Mouse (Mus musculus) embryonic facial prominence, embryonic 14.5 days (tissue): ENCODE measurements around the gene Strip2. TPM values are rescaled to one million over a fixed set of nuclear protein-coding genes. Genes with fewer than 3 reads are reported as not detected.

Source experiments
- ATAC-seq: fragments of 200-750 bp; cut with Nextera tagmentation; 2 replicates; pipeline ENCODE4 v1.8.0; 2017; ENCODE audit warnings: low read depth, moderate number of reproducible peaks, moderate TSS enrichment
- DNase-seq: peaks from one replicate; pipeline ENCODE4 v3.0.0-alpha.2; 2015; ENCODE audit warnings: low spot score
- H3K27ac ChIP-seq: fragments of 300-500 bp; sonication (generic); replicated peaks from 2 replicates; pipeline ENCODE4 v1.5.1; 2014; ENCODE audit warnings: low read depth, mild to moderate bottlenecking, low read length, moderate library complexity
- H3K27me3 ChIP-seq: fragments of 300-500 bp; sonication (generic); replicated peaks from 2 replicates; pipeline ENCODE4 v1.6.1; 2014; ENCODE audit warnings: low read length; ENCODE audit not compliant: control insufficient read depth, insufficient read depth
- H3K36me3 ChIP-seq: fragments of 300-500 bp; sonication (generic); 2 replicates; pipeline ENCODE4 v1.6.1; 2014; ENCODE audit warnings: low read length, mixed read lengths; ENCODE audit not compliant: control insufficient read depth, insufficient read depth
- H3K4me1 ChIP-seq: fragments of 300-500 bp; sonication (generic); 2 replicates; pipeline ENCODE4 v1.6.1; 2014; ENCODE audit warnings: antibody characterized with exemption, low read length; ENCODE audit not compliant: control insufficient read depth, insufficient read depth
- H3K4me2 ChIP-seq: fragments of 300-500 bp; sonication (generic); 2 replicates; pipeline ENCODE4 v1.6.1; 2014; ENCODE audit warnings: low read depth, mild to moderate bottlenecking, low read length, moderate library complexity, mixed read lengths
- H3K4me3 ChIP-seq: fragments of 300-500 bp; sonication (generic); 2 replicates; pipeline ENCODE4 v1.5.1; 2014; ENCODE audit warnings: low read depth, mild to moderate bottlenecking, low read length
- H3K9ac ChIP-seq: fragments of 300-500 bp; sonication (generic); 2 replicates; pipeline ENCODE4 v1.6.1; 2014; ENCODE audit warnings: low read depth, mild to moderate bottlenecking, low read length, moderate library complexity, mixed read lengths
- H3K9me3 ChIP-seq: fragments of 300-500 bp; sonication (generic); 2 replicates; pipeline ENCODE4 v1.6.1; 2016; ENCODE audit warnings: low read length; ENCODE audit not compliant: control insufficient read depth
- WGBS: fragments of 180-500 bp; shearing (Covaris S2); extraction: QIAGEN DNeasy Blood & Tissue Kit; methylation state at CpG from one replicate; pipeline ENCODE4 v1.1.7; 2014; 5-methylcytosine and 5-hydroxymethylcytosine counted together
- polyA plus RNA-seq: library from polyadenylated mRNA; unstranded; fragments of >200 nt; fragmentation: Nextera tagmentation; extraction: Ambion mirVana; gene quantifications from 2 replicates; pipeline ENCODE4 v1.2.1, GENCODE M21; 2014

Gene Strip2
- polyA plus RNA-seq, 1 experiment from 2014 or later, result 1.5 TPM

DNA sequence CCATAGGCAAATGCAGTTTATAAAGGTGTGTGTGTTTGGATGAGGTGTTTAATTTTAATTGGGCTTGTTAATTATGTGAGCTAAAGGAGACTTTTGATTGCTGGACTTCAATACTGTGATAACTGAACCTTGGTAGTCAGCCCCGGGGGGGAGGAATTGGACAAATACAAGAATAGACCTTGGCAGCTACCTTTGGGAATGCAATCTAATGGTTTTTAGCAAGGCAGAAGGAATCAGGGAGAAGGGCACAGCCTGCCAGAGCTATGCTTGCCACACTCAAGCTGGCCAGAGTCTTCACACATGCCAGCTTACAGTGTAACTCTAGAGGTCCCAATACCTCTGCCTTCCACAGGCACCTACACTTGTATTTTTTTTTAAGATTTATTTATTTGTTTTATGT lies 18.9 kb downstream of the Strip2 start:
- Histone ChIP-seq H3K4me1 (no peaks in the 10 kb centered on the region), H3K9ac (no peak overlapping the region), H3K27me3 (no peaks in the 10 kb centered on the region), H3K4me3 (no peak overlapping the region), H3K36me3 (no peaks in the 10 kb centered on the region), H3K9me3 (no peaks in the 10 kb centered on the region), H3K27ac (no peak overlapping the region), H3K4me2 (no peak overlapping the region)
- WGBS, result 100% methylated on average over 1 of the region's 1 CpGs
- ATAC-seq (no peak), DNase-seq (no peak)

DNA sequence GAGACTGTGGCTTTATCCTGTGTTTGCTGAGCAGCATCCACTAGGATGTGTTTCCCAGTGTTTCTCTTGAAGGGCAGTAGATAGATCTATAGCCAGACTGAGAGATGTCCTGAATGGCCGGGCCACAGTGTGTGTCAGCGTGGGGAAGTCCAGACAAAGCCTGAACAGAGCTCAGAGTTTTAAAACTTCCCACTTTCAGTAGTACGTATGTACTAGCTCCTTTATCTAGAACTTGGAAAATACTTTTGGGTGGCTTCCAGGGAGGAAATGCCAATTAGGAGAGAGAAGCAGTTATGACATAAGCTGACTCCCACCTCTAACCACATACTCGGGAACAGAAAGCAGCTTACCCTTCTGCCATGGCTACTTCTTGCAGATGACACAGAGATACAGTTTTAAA lies 23.6 kb downstream of the Strip2 start:
- no peak overlapping the region for H3K4me3 ChIP-seq
- 55% methylated on average over 4 of the region's 4 CpGs for WGBS
- DNase-seq (peak; percentile 11), ATAC-seq (no peak)
- H3K9me3 ChIP-seq, result no peaks in the 10 kb centered on the region
- H3K9ac ChIP-seq, result no peak overlapping the region
- 0 out of 2 replicates have a peak overlapping the region, but pooled peaks have one; percentile 25 for H3K27ac ChIP-seq
- H3K36me3 ChIP-seq, result no peaks in the 10 kb centered on the region
- no peaks in the 10 kb centered on the region for H3K27me3 ChIP-seq
- H3K4me2 ChIP-seq, result no peak overlapping the region
- H3K4me1 ChIP-seq, result no peaks in the 10 kb centered on the region

DNA sequence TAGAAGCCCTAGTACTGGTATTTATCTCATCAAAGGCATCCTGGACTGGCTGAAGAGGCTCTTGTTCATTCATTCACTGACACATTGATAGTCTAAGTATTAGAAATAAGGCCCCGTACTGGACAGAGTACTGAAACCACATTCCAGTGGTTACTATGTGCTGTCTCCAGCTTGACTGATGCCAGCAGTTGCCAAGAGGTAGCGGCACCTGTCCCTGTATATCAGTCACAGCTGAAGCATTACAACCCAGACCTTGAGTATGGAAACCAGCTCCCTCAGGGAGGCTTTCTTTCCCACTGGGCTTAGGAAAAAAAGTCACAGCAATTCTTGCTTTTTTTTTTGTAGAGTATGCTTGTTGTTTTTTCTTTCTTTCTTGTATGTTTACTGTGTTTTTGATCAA lies 24.2 kb downstream of the Strip2 start:
- Histone ChIP-seq H3K9me3 (no peaks in the 10 kb centered on the region), H3K4me2 (no peak overlapping the region), H3K27ac (no peak overlapping the region), H3K4me3 (no peak overlapping the region), H3K36me3 (no peaks in the 10 kb centered on the region), H3K4me1 (no peaks in the 10 kb centered on the region), H3K9ac (no peak overlapping the region), H3K27me3 (no peaks in the 10 kb centered on the region)
- DNase-seq (peak; percentile 65), ATAC-seq (peak; percentile 78)
- 76% methylated on average over 2 of the region's 2 CpGs for WGBS

DNA sequence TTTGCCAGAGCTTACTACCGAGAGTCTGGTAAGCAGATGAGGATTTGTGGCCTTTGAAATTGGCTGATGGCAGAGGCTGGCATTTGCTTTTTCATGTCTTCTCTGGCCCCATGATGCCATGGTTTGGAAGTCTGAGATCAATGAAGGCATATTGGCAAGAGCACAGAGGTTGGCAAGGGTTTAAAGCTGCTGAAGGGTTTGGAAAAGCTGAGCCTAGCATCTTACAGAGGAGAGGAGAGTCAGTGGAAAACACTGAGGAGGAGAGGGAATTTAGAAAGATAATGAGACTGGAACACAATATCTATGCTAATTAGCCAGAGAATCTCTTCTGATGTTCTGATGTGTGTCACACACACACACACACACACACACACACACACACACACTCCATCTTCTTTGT lies 27.7 kb downstream of the Strip2 start:
- no peaks in the 10 kb centered on the region for H3K4me1 ChIP-seq
- H3K9me3 ChIP-seq, result no peaks in the 10 kb centered on the region
- ATAC-seq, result no peak
- H3K27me3 ChIP-seq, result no peaks in the 10 kb centered on the region
- H3K4me3 ChIP-seq, result no peak overlapping the region
- DNase-seq, result peak; percentile 11
- H3K36me3 ChIP-seq, result no peaks in the 10 kb centered on the region
- no peak overlapping the region for H3K9ac ChIP-seq
- H3K4me2 ChIP-seq, result no peak overlapping the region
- no peak overlapping the region for H3K27ac ChIP-seq
- WGBS, result 43% methylated on average over 1 of the region's 1 CpGs

DNA sequence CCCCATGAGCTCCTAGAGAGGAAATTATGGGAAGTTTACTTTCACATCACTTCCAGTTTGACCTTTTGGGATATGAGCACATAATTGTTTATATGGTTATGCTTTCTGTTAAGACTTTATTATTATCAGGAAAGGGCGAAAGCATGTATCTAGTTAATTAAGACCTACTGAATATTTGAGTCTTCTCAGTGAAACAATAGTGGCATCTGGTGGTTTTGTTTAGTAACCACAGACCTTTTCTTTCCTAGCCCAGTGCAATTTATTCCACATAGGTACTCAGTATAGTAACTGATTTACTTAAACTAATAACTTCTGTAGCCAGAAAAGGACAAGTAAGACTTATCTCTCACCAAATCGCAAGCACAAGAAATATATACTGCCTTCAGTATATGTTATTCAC lies 29.8 kb downstream of the Strip2 start:
- Histone ChIP-seq H3K4me3 (no peak overlapping the region), H3K27ac (no peak overlapping the region), H3K36me3 (no peaks in the 10 kb centered on the region), H3K27me3 (no peaks in the 10 kb centered on the region), H3K9ac (no peak overlapping the region), H3K9me3 (no peaks in the 10 kb centered on the region), H3K4me1 (no peaks in the 10 kb centered on the region), H3K4me2 (no peak overlapping the region)
- ATAC-seq (no peak), DNase-seq (peak; percentile 22)
- WGBS, result 88% methylated on average over 2 of the region's 2 CpGs

DNA sequence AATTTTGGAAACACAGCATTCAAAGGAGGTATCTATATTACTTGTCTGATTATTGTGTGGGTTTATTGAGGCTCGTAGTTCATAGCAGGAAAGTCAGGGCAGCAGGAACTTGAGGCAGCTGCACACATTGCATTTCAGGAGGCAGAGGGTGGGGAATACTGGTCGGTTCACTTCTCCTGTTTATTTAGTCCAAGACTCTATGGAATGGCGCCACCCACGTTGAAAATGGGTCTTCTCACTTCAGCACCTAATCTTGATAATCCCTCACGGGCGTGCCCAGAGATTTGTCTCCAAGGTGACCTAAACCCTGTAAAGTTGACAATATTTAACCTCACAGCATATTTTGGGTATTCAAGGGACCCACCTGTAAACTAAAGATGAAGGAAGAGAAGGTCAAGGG lies 31.0 kb downstream of the Strip2 start:
- H3K4me1 ChIP-seq, result no peaks in the 10 kb centered on the region
- no peak for ATAC-seq

DNA sequence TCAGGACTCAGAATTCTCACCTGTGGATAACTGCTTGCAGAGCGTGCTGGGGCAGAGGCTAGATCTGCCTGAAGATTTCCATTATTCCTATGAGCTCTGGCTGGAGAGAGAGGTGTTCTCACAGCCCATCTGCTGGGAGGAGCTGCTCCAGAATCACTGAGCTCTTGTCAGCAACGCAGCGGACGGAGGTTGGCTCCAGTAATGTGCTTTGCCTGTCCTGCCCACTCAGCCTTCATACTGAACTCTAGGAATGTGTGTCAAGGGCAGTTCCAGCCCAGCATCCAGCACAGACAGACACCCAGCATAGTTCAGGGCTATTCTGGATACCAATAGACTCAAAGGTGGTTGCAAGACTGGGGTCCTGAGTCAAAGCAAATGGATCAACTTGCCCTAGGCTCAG lies 39.9 kb downstream of the Strip2 start:
- Histone ChIP-seq H3K27ac (no peak overlapping the region), H3K27me3 (no peaks in the 10 kb centered on the region), H3K9me3 (no peaks in the 10 kb centered on the region), H3K4me2 (no peak overlapping the region), H3K9ac (no peak overlapping the region), H3K36me3 (no peaks in the 10 kb centered on the region), H3K4me3 (no peak overlapping the region), H3K4me1 (no peaks in the 10 kb centered on the region)
- no peak for ATAC-seq
- no peak for DNase-seq
- 81% methylated on average over 4 of the region's 4 CpGs for WGBS

More for the DNA sequence above, 31.0 kb downstream of the Strip2 start:
- 64% methylated on average over 6 of the region's 6 CpGs for WGBS
- Histone ChIP-seq H3K4me3 (no peak overlapping the region), H3K27me3 (no peaks in the 10 kb centered on the region), H3K27ac (no peak overlapping the region), H3K4me2 (no peak overlapping the region), H3K36me3 (no peaks in the 10 kb centered on the region), H3K9ac (no peak overlapping the region), H3K9me3 (no peaks in the 10 kb centered on the region)
- DNase-seq, result peak; percentile 34

DNA sequence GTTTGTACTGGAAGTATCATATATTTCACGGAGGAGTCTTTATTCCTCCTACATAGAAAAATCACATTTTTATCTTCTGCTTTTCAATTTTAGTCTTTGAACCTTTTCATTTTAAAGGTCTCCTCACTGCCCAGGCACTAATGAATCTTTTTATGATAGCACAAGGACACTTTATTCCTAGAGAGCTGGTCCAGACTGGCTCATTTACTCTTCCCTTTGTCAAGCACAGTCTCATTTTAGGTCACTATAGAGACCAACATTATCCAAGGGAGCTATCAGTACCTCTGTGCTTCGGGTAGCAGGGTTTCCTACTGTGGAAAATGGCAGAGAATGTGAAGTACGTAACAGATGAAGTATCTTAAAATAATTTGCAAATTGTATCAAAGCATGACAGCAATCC lies 41.9 kb downstream of the Strip2 start:
- Histone ChIP-seq H3K36me3 (no peaks in the 10 kb centered on the region), H3K4me3 (no peak overlapping the region), H3K4me2 (no peak overlapping the region), H3K4me1 (no peaks in the 10 kb centered on the region), H3K9ac (no peak overlapping the region), H3K27ac (no peak overlapping the region), H3K27me3 (no peaks in the 10 kb centered on the region), H3K9me3 (no peaks in the 10 kb centered on the region)
- ATAC-seq, result no peak
- DNase-seq, result no peak
- 78% methylated on average over 3 of the region's 3 CpGs for WGBS

DNA sequence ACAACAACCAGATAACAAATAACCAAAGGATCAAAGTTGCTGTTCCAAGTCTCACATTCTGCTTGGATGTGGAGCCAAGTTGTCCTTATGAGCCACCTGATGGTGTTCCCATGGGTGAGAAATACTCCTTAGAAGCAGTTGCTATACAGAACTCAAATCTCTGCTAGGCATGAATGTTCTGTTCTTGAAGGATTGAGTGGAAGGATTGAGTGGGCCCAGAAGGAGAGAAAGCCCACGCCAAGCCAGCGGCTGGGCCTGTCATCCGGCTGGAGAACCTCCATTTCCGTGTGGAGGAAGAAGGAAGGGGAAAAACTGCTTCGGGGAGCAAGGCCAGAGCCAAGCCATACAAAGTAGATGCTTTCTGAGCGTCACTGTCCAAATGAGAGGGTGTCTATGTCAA lies 44.3 kb downstream of the Strip2 start:
- Histone ChIP-seq H3K4me3 (no peak overlapping the region), H3K4me1 (no peaks in the 10 kb centered on the region), H3K9me3 (no peaks in the 10 kb centered on the region), H3K36me3 (no peaks in the 10 kb centered on the region), H3K9ac (no peak overlapping the region), H3K4me2 (no peak overlapping the region), H3K27me3 (no peaks in the 10 kb centered on the region), H3K27ac (no peak overlapping the region)
- 88% methylated on average over 6 of the region's 6 CpGs for WGBS
- no peak for ATAC-seq
- no peak for DNase-seq
